Mouse (Mus musculus) limb, embryonic 13.5 days (tissue): ENCODE data around the gene AI597479. TPM values are rescaled to one million over a fixed set of nuclear protein-coding genes. Genes with fewer than 3 reads are reported as not detected.

Source experiments
- ATAC-seq: fragments of 200-750 bp; cut with Nextera tagmentation; 2 replicates; pipeline ENCODE4 v1.8.0; 2017; ENCODE audit warnings: low read depth, moderate number of reproducible peaks, moderate TSS enrichment; ENCODE audit not compliant: low FRiP score
- H3K27ac ChIP-seq: fragments of 300-500 bp; sonication (generic); 2 replicates; pipeline ENCODE4 v1.5.1; 2015; ENCODE audit warnings: inconsistent platforms, mild to moderate bottlenecking, moderate library complexity
- H3K27me3 ChIP-seq: fragments of 300-500 bp; sonication (generic); 2 replicates; pipeline ENCODE4 v1.6.1; 2015; ENCODE audit warnings: mild to moderate bottlenecking, inconsistent platforms
- H3K36me3 ChIP-seq: fragments of 300-500 bp; sonication (generic); 2 replicates; pipeline ENCODE4 v1.6.1; 2015; ENCODE audit warnings: inconsistent platforms, mild to moderate bottlenecking, moderate library complexity
- H3K4me1 ChIP-seq: fragments of 300-500 bp; sonication (generic); 2 replicates; pipeline ENCODE4 v1.6.1; 2015; ENCODE audit warnings: inconsistent platforms
- H3K4me2 ChIP-seq: fragments of 300-500 bp; sonication (generic); replicated peaks from 2 replicates; pipeline ENCODE4 v1.6.1; 2015; ENCODE audit warnings: inconsistent platforms, mild to moderate bottlenecking, moderate library complexity
- H3K4me3 ChIP-seq: fragments of 300-500 bp; sonication (generic); 2 replicates; pipeline ENCODE4 v1.5.1; 2015; ENCODE audit warnings: moderate library complexity, mild to moderate bottlenecking, inconsistent platforms
- H3K9ac ChIP-seq: fragments of 300-500 bp; sonication (generic); 2 replicates; pipeline ENCODE4 v1.6.1; 2015; ENCODE audit warnings: mild to moderate bottlenecking, inconsistent platforms
- H3K9me3 ChIP-seq: fragments of 300-500 bp; sonication (generic); 2 replicates; pipeline ENCODE4 v1.6.1; 2016; ENCODE audit warnings: inconsistent platforms
- WGBS: fragments of 180-500 bp; shearing (Covaris S2); methylation state at CpG from one replicate; pipeline ENCODE4 v1.1.7; 2015; 5-methylcytosine and 5-hydroxymethylcytosine counted together
- polyA plus RNA-seq: library from polyadenylated mRNA; unstranded; fragments of >200 nt; fragmentation: Nextera tagmentation; extraction: Ambion mirVana; gene quantifications from 2 replicates; pipeline ENCODE4 v1.2.1, GENCODE M21; 2015

Gene AI597479
- polyA plus RNA-seq, 1 experiment from 2014 or later, result 38.1 TPM

DNA sequence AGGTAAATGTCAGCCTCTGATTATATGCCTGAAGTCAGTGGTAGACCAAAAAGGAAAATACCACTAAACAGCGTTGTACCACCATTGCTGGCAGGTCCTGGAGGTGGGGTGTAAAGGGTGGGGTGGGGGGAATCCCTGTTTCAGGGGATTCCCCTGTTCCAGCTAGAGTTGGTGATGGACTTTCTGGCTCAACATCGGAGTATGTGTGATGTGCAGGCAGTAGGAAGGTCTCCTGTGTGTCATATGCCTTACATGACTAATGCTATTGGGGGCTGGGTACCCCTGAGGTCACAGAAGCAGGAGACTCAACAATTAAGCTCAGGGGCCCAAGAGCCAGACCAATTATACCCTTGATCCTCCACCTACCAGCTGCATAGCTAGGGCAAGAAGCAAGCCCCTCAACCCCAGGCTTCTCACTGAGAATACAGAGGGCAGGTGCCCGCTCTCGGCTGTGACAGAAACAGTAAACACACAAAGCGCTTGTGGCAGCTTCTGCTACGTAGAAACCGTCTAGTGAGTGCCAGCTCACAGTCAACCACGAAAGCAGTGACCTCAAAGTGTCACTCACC is 45.9 kb downstream of the AI597479 start:
- Histone ChIP-seq H3K36me3 (peaks cover 4% of the 10 kb centered on the region; the same call in 1 of the 2 replicates), H3K9me3 (no peaks in the 10 kb centered on the region), H3K4me3 (no peak overlapping the region), H3K4me2 (no peak overlapping the region), H3K27ac (no peak overlapping the region), H3K4me1 (no peaks in the 10 kb centered on the region), H3K27me3 (no peaks in the 10 kb centered on the region), H3K9ac (no peak overlapping the region)
- no peak for ATAC-seq
- WGBS, result 84% methylated on average over 8 of the region's 8 CpGs

DNA sequence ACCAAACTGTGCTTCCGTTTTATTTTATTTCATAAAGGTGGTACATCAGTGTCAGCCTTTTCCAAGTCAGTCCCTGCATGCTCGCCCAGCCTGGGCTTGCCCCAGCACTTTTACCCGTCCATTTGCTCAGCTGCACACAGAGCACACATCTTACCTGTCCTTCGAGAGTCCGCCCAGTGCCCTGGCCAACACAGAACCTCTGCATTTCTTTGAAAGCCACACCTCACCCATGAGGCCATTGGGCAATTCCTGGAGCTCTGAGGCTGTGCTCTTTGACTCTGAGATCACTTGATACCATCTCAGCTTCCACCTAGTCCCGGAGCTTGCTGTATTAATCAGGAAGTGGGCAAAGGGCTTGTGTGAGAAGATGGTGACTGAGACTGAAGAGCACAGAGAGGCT is 46.9 kb downstream of the AI597479 start:
- no peak overlapping the region for H3K4me3 ChIP-seq
- no peaks in the 10 kb centered on the region for H3K27me3 ChIP-seq
- H3K9ac ChIP-seq, result no peak overlapping the region
- no peak overlapping the region for H3K4me2 ChIP-seq
- peaks cover 4% of the 10 kb centered on the region; the same call in 1 of the 2 replicates for H3K36me3 ChIP-seq
- no peaks in the 10 kb centered on the region for H3K4me1 ChIP-seq
- WGBS, result 80% methylated on average over 6 of the region's 6 CpGs
- no peak for ATAC-seq
- no peaks in the 10 kb centered on the region for H3K9me3 ChIP-seq
- no peak overlapping the region for H3K27ac ChIP-seq

DNA sequence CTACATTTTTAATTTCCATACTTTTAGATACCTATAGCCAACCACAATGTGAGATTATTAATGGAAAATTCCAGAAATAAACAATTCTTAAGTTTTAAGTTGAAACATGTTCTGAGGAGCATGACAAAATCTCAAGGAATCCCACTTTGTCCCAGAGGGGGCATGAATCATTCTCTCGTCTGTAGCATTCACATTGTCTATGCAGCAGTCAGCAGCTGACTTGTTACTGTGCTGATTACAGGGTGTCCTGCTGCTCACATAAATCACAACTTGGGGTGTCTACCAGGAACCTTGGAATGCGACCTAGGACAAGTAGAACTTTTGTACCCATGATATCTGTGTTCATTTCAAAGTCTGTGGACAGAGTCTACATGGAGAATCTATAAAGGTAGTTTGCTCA is 49.0 kb downstream of the AI597479 start:
- H3K27ac ChIP-seq, result no peak overlapping the region
- no peaks in the 10 kb centered on the region for H3K9me3 ChIP-seq
- H3K27me3 ChIP-seq, result no peaks in the 10 kb centered on the region
- peaks cover 4% of the 10 kb centered on the region; the same call in 1 of the 2 replicates for H3K36me3 ChIP-seq
- no peaks in the 10 kb centered on the region for H3K4me1 ChIP-seq
- ATAC-seq, result no peak
- no peak overlapping the region for H3K4me3 ChIP-seq
- WGBS, result 58% methylated on average over 2 of the region's 2 CpGs
- H3K4me2 ChIP-seq, result no peak overlapping the region
- no peak overlapping the region for H3K9ac ChIP-seq

DNA sequence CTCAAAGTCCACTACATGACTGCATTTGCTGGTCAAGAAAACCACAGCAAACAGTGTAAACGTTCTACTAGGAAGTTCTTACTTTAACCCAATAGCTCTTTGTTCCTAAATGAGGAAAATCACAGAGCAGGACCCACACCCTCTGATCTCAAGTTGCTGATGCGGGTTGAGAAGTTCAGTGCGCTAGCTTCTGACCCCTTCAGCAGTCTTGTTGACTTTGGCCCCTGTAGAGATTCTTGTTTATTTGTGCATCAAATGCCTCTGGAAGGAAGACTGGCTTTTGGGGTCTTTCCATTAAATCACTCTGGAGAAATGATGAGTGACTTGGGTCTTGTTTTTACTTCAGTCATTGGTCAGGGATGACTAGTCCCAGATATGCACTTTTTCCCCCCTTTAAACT is 51.7 kb downstream of the AI597479 start:
- WGBS, result 83% methylated on average over 3 of the region's 3 CpGs
- H3K4me1 ChIP-seq, result 0 out of 2 replicates have a peak, but pooled peaks cover 2% of the 10 kb centered on the region
- no peak overlapping the region for H3K27ac ChIP-seq
- H3K36me3 ChIP-seq, result peaks cover 4% of the 10 kb centered on the region; the same call in 1 of the 2 replicates
- no peaks in the 10 kb centered on the region for H3K27me3 ChIP-seq
- H3K4me2 ChIP-seq, result no peak overlapping the region
- ATAC-seq, result no peak
- no peak overlapping the region for H3K9ac ChIP-seq
- no peaks in the 10 kb centered on the region for H3K9me3 ChIP-seq
- H3K4me3 ChIP-seq, result no peak overlapping the region

DNA sequence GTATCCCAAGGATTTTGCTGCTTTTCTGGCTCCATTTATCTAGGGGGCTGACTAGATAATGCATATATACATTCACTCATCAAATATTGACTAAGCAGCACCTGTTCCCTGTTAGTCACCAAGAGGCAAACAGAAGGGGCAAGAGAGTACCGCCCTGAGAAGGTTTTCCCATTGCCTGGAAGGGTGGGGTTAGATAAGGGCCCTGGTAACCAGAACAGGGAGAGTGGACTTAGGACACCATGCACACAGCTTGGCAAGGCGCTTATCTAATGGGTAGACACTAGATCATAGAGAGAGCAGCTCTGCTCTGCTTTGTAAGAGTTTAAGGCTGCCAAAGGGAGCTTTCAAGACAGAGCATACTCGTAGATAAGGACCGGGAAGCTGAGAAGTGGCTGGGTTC is 54.1 kb downstream of the AI597479 start:
- Histone ChIP-seq H3K9me3 (no peaks in the 10 kb centered on the region), H3K4me1 (0 out of 2 replicates have a peak, but pooled peaks cover 2% of the 10 kb centered on the region), H3K4me3 (no peak overlapping the region), H3K36me3 (peaks cover 4% of the 10 kb centered on the region; the same call in 1 of the 2 replicates), H3K27me3 (no peaks in the 10 kb centered on the region), H3K9ac (no peak overlapping the region), H3K27ac (no peak overlapping the region), H3K4me2 (no peak overlapping the region)
- WGBS, result 84% methylated on average over 4 of the region's 4 CpGs
- no peak for ATAC-seq

DNA sequence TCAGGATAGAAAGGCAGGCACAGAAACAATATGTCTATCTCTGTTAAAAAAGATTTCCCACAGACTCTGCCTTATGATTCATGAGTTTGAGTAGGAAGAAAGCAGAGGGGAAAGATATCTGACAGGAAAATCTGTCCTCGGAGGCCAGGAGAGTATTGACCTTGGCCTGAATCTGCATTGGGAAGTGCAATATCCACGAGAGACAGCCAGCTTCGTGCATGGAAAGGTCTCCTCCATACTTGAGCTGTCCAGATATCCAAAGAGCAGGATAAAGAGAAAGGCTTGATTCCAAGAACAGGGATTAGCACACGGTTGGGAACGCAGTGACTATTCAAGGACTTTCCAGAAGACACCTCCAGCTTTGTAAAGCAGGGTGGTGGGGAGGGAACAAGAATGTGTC is 55.0 kb downstream of the AI597479 start:
- Histone ChIP-seq H3K4me2 (no peak overlapping the region), H3K9ac (no peak overlapping the region), H3K4me3 (no peak overlapping the region), H3K36me3 (peaks cover 4% of the 10 kb centered on the region; the same call in 1 of the 2 replicates), H3K27ac (no peak overlapping the region), H3K4me1 (0 out of 2 replicates have a peak, but pooled peaks cover 2% of the 10 kb centered on the region), H3K9me3 (no peaks in the 10 kb centered on the region), H3K27me3 (no peaks in the 10 kb centered on the region)
- no peak for ATAC-seq
- 86% methylated on average over 5 of the region's 5 CpGs for WGBS

DNA sequence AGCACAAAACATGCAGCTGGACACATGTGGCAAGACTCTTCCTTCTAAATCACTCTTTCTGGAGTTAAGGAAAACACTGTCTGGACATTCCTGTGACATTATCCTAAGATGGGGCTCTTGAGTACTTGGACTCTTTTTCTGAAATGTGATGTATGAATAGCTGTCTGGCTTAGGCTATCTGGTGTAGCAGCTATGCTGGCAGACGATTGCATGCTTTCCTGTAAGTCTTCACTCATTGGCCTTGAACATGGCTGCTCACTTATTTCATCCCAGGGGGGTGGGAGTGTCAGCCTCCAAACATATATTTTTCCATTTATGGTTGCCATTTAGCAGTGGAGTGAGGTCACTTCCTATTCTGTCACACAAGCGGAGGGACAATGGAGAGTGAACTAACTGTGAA is 56.0 kb downstream of the AI597479 start:
- Histone ChIP-seq H3K4me1 (0 out of 2 replicates have a peak, but pooled peaks cover 2% of the 10 kb centered on the region), H3K36me3 (no peaks in the 10 kb centered on the region), H3K27ac (no peak overlapping the region), H3K9ac (no peak overlapping the region), H3K9me3 (no peaks in the 10 kb centered on the region), H3K4me3 (no peak overlapping the region), H3K27me3 (no peaks in the 10 kb centered on the region), H3K4me2 (no peak overlapping the region)
- ATAC-seq, result 0 out of 2 replicates have a peak, but pooled peaks have one; percentile 32
- WGBS, result 65% methylated on average over 2 of the region's 2 CpGs

DNA sequence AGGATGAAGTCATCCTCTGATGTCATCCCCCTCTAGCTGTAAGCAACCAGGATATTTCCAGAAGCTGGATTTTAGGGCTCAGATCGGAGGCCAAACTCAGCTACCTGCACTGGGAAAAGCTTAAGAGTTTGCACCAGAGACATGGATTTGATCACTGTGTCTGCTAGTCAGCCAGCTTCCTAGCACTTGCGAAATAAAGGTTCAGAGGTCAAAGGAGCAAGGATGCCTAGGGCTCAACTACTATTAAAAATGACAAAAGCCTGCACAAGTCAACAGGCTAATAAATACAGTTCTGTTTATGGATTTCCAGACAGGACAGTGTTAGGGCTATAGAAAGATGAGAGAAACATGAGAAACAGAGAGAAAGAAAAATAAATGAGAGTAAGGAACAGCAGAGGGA is 59.4 kb downstream of the AI597479 start:
- Histone ChIP-seq H3K27me3 (no peaks in the 10 kb centered on the region), H3K4me3 (no peak overlapping the region), H3K9me3 (no peaks in the 10 kb centered on the region), H3K36me3 (no peaks in the 10 kb centered on the region), H3K4me2 (no peak overlapping the region), H3K27ac (no peak overlapping the region), H3K9ac (no peak overlapping the region), H3K4me1 (0 out of 2 replicates have a peak, but pooled peaks cover 2% of the 10 kb centered on the region)
- ATAC-seq, result no peak
- WGBS, result 75% methylated on average over 2 of the region's 2 CpGs

DNA sequence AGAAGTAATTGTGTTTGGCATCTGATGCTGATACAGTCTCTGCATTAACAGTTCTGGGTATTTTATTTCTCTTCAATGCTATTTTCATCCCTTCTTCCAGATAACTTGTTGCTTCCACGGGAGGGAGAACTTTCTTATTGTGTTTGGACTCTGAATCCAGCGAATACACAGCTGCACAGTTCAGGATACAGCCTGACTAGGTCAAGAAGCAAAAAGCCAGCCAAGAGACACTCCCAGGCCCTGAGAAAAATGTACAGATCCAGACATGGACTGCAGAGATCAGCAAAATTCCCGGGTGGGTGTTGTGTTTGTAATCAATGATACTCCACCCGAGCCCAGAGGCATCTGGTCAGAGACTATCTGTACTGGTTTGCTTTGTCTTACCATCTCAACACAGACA is 60.9 kb downstream of the AI597479 start:
- Histone ChIP-seq H3K9me3 (no peaks in the 10 kb centered on the region), H3K27me3 (0 out of 2 replicates have a peak, but pooled peaks cover 1% of the 10 kb centered on the region), H3K4me1 (0 out of 2 replicates have a peak, but pooled peaks cover 5% of the 10 kb centered on the region), H3K4me3 (no peak overlapping the region), H3K27ac (no peak overlapping the region), H3K36me3 (no peaks in the 10 kb centered on the region), H3K4me2 (no peak overlapping the region), H3K9ac (no peak overlapping the region)
- no peak for ATAC-seq
- 72% methylated on average over 4 of the region's 4 CpGs for whole genome bisulfite sequencing

DNA sequence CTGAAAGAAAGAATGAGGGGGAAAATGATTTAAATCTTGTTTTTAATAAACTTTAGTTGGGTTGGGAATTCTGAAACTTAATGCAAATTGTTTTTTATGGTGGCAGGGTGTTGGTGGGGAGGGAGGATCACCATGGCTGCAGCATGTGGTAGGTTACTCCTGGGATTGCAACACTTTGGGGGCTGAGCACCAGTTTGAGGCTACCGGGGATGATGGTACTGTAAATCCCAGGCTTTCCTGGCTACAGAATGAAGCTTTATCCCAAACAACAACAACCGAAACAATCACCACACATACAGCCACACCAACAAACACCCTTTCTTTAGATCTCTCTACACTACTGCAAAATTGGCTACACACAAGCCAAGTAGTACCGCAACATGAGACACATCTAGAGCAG is 63.9 kb downstream of the AI597479 start:
- no peak for ATAC-seq

DNA sequence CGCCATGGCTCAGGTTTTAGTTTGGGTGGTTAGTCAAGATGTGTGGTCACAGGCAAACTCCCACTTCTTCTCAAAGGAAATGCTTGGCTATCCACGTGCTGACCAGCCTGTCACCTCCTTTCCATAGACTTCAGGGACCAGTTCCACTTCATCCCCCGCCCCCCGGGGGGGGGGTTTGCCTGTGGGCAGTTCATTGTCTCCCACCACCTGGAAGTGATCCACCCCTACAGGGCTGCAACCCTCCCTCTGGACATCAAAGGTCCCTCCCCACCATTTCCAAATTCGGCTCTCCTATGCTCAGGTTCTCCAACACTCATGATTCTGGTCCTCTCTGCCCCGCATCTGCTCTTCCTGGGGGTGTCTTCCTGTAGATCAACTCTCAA is 64.6 kb downstream of the AI597479 start:
- H3K9me3 ChIP-seq, result peaks cover 5% of the 10 kb centered on the region; the same call in 1 of the 2 replicates
- no peaks in the 10 kb centered on the region for H3K36me3 ChIP-seq

More for the DNA sequence above, 63.9 kb downstream of the AI597479 start:
- peak overlapping the region; percentile 94 for H3K4me2 ChIP-seq
- H3K27ac ChIP-seq, result no peak overlapping the region
- H3K9me3 ChIP-seq, result peaks cover 5% of the 10 kb centered on the region; the same call in 1 of the 2 replicates
- WGBS, result 82% methylated on average over 3 of the region's 3 CpGs
- H3K36me3 ChIP-seq, result no peaks in the 10 kb centered on the region
- H3K27me3 ChIP-seq, result 0 out of 2 replicates have a peak, but pooled peaks cover 6% of the 10 kb centered on the region
- no peak overlapping the region for H3K9ac ChIP-seq
- H3K4me1 ChIP-seq, result peaks cover 4% of the 10 kb centered on the region; the same call in 1 of the 2 replicates
- peak overlapping the region; percentile 75; the same call in 1 of the 2 replicates for H3K4me3 ChIP-seq

DNA sequence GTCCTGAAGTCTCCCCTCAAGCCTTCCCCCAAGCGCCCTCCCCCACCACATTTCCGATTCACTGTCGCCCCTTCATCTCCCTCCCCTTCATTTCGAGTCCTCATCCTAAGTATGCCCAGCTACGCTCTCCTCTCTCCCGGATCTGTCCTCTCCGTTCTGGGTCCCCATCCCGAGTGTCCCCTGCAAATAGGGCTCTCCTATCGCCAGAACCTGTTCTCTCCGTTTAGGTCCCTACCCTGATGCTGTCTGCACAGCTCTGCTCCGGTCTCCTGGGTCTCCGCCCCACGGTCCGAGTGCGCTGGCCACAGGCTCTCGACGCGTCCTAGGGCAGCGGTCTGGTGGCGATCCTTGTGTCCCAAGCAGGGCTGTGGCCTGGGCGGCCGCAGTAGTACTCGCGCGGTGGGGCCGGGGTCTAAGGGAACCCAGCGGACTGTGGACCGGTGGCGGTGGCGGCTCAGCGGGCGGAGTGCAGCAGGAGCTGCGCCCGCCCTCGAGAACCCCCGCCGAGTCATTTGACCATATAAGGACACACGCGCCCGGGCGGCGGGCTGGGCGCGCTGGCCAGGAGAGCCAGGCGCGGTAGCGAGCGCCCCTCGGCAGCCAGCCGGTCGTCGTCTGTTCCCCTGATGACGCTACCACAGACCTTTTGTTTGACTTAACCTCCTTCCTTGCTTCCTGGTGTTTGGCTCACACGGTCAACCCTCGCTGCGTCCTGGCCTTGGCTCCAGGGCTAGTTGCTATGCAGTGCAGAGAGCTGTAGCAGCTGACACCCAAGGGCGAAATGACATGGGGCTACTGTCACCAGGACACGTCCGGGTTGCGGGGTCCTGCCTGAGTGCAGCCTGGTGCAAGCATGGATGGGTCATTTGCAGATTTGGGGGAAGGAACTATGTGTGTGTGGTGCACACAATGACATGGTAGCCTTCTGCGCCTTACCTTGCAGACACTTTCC is 65.2 kb downstream of the AI597479 start:
- peak overlapping the region; percentile 84 for H3K9ac ChIP-seq
- H3K36me3 ChIP-seq, result no peaks in the 10 kb centered on the region
- 5% methylated on average over 61 of the region's 61 CpGs for WGBS
- ATAC-seq, result peak; percentile 89
- H3K4me3 ChIP-seq, result peak overlapping the region; percentile 75
- peaks cover 18% of the 10 kb centered on the region for H3K4me1 ChIP-seq
- H3K27ac ChIP-seq, result no peak overlapping the region
- H3K27me3 ChIP-seq, result 0 out of 2 replicates have a peak, but pooled peaks cover 6% of the 10 kb centered on the region
- H3K4me2 ChIP-seq, result peak overlapping the region; percentile 94
- peaks cover 5% of the 10 kb centered on the region; the same call in 1 of the 2 replicates for H3K9me3 ChIP-seq

More for the DNA sequence above, 64.6 kb downstream of the AI597479 start:
- Histone ChIP-seq H3K4me3 (peak overlapping the region; percentile 75), H3K27me3 (0 out of 2 replicates have a peak, but pooled peaks cover 6% of the 10 kb centered on the region), H3K9ac (peak overlapping the region; percentile 84), H3K27ac (no peak overlapping the region), H3K4me1 (peaks cover 11% of the 10 kb centered on the region), H3K4me2 (peak overlapping the region; percentile 94)
- peak; percentile 31; the same call in 1 of the 2 replicates for ATAC-seq
- WGBS, result 0% methylated on average over 6 of the region's 6 CpGs
